Mouse (Mus musculus): Measurements from ENCODE around the gene Rapgef2. TPM values are rescaled to one million over a fixed set of nuclear protein-coding genes. Genes with fewer than 3 reads are reported as not detected.

The Rapgef2 gene
- polyA plus RNA-seq, 1 experiment: 3.6 TPM

DNA sequence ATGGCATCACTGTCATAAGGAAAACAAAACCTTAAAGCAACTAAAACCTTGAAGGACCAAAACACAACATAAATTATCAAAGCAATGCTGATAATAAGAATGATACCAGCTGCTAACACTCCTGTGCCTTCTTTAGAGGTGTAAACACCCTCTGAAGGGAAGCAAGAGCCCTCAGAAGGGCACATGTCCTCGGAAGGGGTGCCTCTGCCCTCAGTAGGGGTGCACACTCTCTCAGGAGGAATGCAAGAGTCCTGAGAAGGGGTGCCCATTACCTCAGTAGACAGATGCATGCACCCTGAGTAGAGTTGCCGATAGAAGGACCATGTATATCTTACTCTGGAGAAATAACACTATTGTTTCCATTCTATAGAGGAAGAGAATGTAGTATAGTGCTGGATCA lies 79.1 kb downstream of the Rapgef2 start:
- DNase-seq (ENCODE audit: low read depth, low spot score): no peak
- 78% methylated on average over 2 of the region's 2 CpGs for WGBS

DNA sequence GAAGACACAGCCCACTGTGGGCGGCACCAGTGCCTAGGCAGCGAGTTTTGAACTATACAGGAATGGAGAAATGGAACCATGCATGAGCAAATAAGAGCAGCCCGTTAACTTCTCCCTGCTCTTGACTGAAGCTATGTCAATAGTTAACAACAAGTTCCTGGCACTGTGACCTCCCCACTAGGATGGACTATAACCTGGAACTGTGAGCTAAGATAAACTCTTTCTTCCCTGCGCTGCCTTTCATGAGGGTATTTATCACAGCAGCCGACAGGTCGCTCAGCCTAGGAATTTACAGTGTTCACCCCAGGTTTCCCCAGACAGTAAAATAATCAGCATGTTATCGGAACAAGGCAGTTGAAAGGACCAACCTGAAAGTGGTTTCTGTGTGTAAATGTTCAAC lies 79.8 kb downstream of the Rapgef2 start:
- 35% methylated on average over 7 of the region's 7 CpGs for WGBS
- DNase-seq (ENCODE audit: low read depth, low spot score): no peak

DNA sequence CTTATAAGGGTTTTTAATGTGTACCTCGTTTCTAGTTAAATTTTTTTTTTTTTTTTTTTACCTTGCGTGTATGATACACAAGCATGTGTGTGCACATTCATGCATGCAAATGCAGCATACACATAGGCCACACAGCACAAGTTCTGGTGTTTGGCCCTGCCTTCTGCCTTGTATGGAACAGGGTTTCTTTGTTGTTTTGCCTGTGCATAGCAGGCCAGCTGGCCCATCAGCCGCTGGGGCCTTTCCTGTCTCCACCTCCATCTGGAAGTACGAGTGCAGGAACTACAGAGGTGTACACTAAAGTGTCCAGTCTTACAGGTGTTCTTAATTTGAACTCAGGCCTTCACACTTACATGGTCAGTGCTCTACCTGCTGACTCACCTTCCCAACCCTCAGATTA lies 80.3 kb downstream of the Rapgef2 start:
- DNase-seq (ENCODE audit: low read depth, low spot score): no peak
- 82% methylated on average over 4 of the region's 4 CpGs for WGBS

DNA sequence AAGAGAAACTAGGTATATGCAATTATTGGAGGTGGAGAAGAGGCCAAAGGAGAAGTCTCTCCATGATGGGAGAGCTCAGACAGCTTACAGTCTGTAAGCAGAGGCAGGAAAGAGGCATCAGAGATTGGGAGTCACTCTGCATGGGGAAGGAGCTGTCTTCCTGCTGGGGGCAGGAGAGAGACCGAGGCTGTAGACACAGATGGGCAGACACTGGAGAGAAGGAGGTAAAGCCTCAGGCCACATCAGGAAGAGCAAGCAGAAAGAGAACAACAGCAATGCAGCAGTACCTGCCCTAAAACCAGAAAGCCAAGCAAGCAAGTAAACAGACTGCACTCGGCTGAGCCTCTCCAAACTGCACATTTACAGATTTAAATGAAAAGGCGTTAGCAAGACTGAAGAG lies 81.2 kb downstream of the Rapgef2 start:
- no peak for DNase-seq (ENCODE audit: low read depth, low spot score)
- whole genome bisulfite sequencing: 40% methylated on average over 3 of the region's 3 CpGs

DNA sequence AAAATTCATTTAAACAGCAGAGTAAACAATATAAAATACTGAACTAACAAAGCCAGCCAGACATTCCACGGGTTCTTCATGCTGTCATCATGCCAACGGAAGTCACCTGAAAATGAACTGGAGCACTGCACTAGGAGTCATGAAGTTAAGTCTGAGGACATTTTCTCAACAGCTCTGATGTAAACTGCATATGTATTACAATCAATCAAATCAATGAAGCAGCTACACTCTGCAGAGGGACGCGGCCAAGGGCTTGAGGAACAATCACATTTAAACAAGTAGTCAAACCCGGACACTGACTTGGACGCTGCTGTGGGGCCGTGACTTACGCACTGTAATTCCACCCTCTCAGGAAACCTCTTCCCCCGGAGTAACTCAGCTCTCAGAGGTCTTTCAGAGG lies 82.1 kb downstream of the Rapgef2 start:
- no peak for DNase-seq (ENCODE audit: low read depth, low spot score)
- 54% methylated on average over 9 of the region's 9 CpGs for WGBS

DNA sequence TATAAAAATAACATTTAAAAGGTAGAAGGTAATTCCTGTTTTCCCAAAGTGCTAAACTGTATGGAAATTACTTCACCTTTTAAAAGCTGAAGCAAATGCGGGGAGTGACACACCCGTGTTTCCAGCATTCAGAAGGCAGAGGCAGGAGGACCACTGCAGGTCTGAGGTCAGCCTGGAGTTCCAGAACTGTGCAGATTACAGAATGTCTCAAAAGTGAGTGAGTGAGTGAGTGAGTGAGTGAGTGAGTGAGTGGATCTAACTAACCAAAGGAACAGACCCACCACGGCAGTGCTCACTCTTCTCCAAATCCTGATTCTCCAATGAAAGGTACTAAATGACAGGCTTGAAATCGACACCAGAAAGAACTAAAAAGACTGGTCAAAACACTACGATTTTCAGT lies 82.5 kb downstream of the Rapgef2 start:
- WGBS: 51% methylated on average over 5 of the region's 5 CpGs

DNA sequence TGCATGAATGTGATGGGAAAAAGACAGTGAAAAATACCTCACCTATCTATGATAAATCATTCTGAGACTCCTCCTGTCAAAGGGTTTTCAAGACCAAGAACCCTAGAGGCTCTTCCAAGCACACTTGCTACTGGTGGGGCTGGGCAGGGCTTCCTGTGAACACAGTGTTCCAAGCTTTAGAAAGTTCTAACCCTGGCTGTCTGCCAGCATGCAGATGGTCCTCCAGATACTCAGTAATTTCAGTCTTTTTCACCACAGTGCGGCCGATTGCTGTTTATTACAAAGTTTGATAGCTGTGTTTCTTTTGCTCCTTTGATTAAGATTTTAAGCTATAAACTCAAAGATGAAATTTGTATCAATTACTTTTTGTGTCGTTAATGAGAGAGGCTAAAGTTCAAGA lies 83.1 kb downstream of the Rapgef2 start:
- DNase-seq (ENCODE audit: low read depth, low spot score): no peak
- 15% methylated on average over 3 of the region's 3 CpGs for WGBS

More for the DNA sequence above, 82.5 kb downstream of the Rapgef2 start:
- no peak for DNase-seq (ENCODE audit: low read depth, low spot score)

DNA sequence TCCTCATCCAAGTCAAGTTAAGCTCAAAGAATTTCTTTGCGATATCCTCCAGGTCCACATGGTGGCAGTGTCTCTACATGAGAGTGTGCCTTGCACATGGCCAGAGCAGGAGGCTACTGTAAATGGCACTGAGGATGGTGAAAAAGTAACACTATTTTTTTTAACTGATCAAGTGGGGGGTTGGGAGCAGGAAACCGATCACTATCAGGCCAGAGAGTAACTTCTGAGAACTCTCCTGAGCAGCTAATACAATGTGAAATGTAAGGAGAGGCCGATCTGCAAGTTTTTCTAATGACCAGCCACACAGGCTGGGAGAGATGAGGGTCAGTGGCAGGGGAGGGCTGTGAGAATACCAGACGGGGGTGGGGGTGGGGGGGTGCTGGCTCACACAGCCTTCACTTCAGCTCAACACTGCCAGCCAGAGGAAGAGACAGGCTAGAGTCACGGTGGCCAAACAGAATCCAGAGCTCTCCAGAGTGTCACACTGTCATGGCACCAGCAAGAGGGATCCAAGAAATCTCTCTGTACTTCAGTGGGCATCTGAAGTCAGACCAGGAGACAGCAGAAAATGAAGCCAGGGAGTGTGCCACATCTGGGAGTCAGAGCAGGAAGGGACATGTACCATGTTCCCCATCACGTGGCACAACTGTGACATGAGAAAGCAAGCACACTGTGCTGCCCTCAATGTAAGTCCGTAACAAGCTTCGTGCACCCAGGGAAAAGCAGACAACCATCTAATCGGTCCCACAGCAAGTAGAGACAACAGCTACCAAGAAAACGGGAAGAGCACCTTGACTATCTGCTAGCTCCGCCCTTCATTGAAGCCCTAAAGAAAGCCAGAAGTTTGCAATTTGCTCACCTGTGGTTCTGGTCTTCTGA lies 83.8 kb downstream of the Rapgef2 start:
- WGBS: 46% methylated on average over 11 of the region's 11 CpGs
- DNase-seq (ENCODE audit: low read depth, low spot score): no peak

DNA sequence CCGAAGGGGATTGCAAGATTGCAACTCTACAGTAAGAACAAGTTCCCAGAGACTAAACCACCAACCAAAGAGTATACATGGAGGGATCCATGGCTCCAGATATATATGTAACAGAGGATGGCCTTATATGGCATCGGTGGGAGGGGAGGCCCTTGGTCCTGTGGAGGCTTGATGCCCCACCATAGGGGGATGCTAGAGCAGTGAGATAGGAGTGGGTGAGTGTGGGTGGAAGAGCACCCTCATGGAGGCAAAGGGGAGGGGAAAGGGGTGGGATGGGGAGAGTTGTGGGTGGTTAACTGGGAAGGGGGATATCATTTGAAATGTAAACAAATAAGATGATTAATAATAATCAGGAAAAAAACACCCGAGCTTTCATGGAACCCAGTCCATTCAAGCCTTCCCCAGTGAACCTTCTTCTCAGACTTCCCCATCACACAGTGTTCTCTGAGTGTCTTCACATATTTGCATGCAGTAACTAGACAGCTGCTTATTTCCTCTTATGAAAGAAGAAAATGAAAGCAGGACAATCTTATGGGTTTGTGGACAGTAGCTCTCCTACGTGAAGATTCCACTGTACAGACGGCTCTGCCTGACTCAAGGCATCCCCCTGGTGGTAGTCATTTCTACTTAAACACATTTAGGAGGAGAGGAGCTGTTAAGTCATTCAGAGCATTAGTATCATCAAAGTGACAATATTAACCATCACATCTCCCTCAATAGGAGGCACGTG lies 89.4 kb downstream of the Rapgef2 start:
- 46% methylated on average over 6 of the region's 6 CpGs for WGBS
- no peak for DNase-seq (ENCODE audit: low read depth, low spot score)

DNA sequence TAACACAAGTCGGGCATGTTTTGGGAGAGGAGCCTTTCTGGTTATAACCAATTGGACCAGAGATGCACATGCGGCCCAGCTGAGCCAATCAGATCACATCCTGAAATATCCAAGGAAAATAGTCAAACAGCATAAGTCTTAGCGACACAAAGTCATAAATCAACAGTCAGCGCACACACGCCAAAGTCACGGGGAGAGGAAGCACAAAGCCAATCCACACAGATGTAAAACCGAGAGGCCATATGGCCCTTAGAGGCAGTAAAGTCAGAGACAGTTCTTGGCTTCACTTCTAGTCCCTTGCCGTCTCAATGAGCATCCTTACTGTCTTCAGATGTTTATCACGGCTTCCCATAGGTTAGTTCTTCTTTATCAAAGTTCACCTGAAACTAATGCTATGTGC lies 91.0 kb downstream of the Rapgef2 start:
- WGBS: 41% methylated on average over 9 of the region's 9 CpGs
- no peak for DNase-seq (ENCODE audit: low read depth, low spot score)

DNA sequence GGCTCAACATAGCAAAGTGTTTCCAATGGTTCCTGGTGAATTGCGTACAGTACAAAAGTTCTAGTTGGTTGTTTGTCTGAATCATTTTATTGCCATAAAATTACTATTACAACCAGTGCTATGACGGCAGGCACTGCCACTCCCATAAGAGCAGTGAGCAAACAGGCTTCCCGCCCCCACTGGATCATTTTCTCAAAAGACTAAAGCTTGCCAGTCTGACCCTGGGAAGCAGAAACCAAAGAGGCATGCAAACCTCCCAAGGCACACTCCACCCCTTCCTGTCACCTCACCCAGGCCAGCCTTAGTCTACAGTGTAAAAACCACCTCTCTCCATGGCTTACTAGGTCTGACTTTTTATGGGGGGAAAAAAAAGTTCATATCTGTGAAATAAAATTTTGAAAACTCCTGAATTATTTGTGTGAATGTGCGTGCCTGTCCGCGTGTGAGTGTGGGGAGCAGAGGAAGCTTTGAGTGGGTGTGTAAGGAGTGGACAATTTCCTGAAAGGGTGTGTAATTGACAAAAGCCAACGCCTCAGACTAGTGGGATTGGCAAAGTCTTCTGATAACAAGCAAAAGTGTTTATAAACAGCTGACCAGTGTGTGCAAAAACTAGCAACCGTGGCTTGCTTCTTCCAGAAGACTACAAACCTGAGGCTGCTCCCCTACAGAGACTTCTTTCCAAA lies 92.1 kb downstream of the Rapgef2 start:
- peak; percentile 76 for DNase-seq (ENCODE audit: low read depth, low spot score)
- WGBS: 29% methylated on average over 8 of the region's 8 CpGs

DNA sequence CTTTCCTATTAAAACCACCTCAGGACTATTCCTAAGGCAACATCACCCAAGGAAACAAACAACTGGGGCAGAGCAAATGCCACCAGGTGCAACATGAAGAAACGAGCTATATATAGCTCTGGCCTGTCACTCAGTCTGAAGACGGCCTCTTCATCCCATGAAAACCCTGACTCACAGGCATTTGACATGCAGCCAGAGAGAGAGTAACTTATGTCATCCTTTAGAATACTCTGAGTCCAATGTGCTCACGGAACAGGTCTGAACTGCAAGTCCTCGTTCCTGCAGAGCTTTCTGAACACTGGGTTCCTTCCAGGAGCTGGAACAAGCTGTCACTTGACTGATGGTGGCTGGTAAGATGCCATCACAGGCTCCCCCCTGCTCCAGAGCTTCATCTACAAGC lies 93.3 kb downstream of the Rapgef2 start:
- peak; percentile 64 for DNase-seq (ENCODE audit: low read depth, low spot score)
- 13% methylated on average over 4 of the region's 4 CpGs for WGBS

DNA sequence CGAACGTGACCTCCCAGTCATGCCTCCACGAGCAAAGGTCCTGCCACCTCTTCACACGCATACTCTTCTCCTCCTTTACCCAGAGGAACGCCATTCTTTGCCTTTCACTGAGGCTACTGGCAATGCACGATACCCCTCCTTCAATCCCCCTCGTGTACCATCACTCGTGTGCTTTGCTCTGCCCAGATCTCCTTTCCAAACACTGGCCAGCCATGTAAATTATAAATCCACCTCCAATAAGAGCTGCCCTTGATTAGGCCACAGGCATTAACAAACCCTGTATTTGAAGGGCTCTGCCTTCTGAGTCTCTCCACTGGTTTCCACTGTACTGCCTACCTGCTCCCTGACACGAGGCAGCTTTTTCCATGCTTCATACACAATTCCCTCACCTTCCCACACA lies 94.3 kb downstream of the Rapgef2 start:
- DNase-seq (ENCODE audit: low read depth, low spot score): no peak
- WGBS: 92% methylated on average over 9 of the region's 9 CpGs

DNA sequence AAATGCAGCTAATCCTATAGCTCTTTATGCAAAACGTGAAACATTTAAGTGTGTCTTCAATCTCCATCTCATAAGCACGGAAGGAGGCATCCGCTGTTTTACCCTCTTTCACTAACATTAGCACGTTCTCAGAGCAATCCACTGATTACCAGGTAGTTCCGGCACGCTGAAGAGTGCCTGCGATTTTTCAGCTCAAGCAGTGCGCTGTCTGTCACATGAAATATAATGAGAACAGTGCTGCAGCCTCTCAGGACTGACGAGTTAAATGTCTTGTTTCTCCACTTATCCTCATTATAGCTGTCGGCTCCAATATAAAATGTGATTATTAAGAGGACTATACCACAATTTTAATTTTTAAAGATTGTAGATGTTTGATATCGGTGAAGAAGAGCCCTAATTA lies 94.8 kb downstream of the Rapgef2 start:
- DNase-seq (ENCODE audit: low read depth, low spot score): no peak
- 94% methylated on average over 11 of the region's 11 CpGs for WGBS

DNA sequence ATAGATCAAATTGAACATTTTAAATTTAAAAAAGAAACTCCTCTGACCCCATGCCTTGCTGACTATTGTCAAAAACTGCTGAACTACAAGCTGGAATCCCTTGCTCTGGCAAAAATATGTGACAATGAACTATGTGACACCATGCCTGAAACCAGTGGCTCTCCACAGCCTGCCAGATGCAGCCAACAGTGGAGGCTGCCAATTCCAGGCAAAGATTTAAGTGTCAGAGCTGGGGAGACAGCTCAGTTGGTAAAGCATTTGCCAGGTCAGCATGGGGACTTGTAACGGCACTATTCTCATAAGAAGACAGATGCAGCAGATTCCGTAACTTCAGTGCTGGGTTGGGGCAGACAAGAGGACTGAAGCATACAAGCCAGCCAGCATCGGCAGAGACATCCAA lies 95.9 kb downstream of the Rapgef2 start:
- WGBS: 93% methylated on average over 3 of the region's 3 CpGs
- no peak for DNase-seq (ENCODE audit: low read depth, low spot score)

DNA sequence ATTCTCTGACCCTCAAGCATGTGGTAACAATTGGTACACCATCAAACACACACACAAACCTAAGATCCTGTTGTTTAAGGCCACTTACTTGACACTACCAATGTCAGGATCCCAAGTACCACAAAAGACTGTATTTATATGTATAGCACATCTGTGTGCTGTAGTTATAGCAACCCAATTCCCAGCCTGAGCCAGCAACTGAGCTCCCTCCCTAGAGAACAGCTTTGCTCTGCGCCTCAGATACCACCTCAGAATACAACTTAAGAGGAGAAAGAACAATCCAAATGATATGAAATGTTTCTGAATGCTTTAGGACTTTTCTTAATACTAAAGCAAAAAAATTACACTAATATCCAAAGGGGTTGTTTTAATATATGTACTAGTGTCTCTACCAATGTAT lies 98.4 kb downstream of the Rapgef2 start:
- 97% methylated on average over 1 of the region's 1 CpGs for WGBS
- DNase-seq (ENCODE audit: low read depth, low spot score): no peak

DNA sequence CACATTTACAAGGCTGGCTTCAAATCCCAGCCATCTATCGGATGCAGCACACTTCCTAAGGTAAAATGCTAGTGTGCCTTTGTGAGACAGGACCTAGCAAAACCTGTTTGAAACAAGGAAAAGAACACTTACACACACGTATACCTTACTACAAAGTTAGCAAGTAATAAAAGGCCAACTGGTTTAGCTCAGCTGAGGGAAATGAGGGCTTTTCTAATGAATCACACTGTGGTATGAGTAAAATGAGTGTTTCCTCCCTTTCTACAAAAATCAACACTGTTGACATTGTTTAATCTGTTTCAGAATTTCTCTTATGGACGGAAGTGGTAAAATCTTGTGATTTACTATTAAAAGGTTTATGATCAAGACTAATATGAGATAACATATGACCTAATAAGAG lies 104.0 kb downstream of the Rapgef2 start:
- 31% methylated on average over 3 of the region's 3 CpGs for WGBS
- no peak for DNase-seq (ENCODE audit: low read depth, low spot score)

DNA sequence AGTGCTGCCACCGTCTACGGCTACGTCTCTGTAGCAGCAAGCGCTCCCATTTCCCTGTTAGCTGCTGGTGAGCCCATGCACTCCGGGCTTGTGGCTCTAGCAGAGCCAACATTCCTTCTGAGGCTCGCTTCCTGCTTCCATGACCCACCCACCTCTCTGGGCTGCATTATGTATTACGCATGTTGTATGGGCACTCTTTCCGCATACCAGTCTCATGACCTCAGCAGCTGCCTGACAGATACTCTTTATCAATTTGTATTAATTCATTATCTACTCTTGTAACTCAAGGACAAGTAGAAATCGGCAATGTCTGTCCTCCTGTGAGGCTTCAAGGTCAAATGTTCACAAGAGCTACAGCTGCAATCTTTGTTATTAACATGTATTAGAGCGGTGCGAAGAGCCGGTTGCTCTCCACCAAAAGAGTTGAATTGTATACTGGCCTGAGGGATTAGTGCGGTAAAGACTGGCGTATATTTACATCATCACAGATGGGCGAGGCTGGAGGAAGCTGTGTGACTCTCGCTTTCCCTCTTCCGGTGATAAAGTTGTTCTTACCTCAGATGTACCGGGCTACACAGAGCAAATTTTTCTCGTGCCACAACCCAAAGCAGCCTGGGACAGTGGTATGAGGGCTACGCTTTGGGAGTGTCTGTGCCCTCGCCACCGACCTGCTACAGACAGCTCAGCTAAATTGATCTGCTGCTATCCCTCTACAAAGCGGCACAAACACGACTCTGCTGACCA lies 104.9 kb downstream of the Rapgef2 start:
- DNase-seq (ENCODE audit: low read depth, low spot score): no peak
- 9% methylated on average over 24 of the region's 24 CpGs for WGBS

DNA sequence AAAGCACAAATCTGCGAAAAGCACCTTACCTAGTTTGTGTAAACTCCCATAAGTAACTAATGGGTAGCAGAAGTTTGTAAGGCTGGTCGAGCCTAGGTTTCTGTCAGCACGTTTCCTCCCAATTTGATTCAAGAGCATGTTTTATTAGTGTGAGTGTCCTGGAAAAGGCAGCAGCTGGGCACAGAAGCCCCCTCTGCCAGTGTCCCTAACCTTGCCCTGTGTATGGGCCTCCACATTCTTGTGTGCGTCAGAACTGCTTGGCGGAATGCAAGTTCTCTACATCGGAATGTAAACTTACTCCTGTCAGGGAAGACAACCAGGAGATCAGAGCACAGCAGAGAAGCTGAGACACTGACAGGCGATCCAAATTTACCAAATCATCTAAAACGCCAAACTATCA lies 106.2 kb downstream of the Rapgef2 start:
- 75% methylated on average over 8 of the region's 8 CpGs for WGBS
- DNase-seq (ENCODE audit: low read depth, low spot score): no peak

DNA sequence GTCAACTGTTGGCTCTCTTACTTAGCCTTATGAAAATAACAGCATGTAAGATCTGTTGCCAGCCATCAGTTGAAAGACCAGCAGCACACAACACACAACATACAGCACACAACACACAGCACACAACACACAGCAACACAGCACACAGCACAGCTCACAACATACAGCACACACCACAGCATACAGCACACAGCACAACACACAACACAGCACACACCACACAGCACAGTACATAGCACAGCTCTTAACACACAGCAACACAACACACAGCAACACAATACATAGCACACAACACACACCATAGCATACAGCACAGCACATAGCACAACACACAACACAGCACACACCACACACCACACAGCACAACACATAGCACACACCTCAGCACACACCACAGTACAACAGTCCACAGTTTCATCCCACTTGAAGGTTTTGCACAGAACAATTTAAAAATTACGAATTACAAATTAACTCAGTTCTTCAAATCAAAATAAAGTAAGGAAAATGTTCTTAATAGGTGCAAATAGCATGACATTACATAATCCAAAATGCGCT lies 106.7 kb downstream of the Rapgef2 start:
- 84% methylated on average over 2 of the region's 2 CpGs for WGBS
- no peak for DNase-seq (ENCODE audit: low read depth, low spot score)
